Mouse (Mus musculus) c-Kit-positive CD71-positive TER-119-negative erythroid progenitor cells, embryonic 14.5 days (primary cell): ENCODE data around the gene Olfr619.

Experiments used
- DNase-seq: peaks from one replicate; pipeline ENCODE4 v3.0.0-alpha.2; 2013; ENCODE audit warnings: low read depth

Olfr619 gene

DNA sequence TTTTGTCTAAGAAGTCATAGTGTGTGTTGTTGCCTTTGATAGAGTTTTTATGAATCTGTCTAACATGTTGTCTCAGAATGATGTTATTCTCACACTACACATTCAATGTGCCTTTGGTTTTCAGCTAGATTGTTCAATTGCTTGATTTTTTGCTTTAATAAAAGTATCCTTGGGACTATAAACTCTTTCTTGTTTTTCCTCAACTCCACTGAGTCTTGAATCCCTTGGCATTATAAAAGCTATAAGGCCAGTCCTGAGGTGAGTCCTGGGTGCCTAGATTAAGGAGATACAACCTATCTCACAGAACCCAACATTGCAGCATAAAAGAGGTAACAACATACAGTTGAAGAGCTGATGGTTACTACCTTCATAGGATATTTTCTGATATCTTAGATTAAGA lies at the start of gene Olfr619:
TSS of gene Olfr619 (plus strand) at position 301 of the 400 bp plus-strand sequence.
- no peak for DNase-seq

DNA sequence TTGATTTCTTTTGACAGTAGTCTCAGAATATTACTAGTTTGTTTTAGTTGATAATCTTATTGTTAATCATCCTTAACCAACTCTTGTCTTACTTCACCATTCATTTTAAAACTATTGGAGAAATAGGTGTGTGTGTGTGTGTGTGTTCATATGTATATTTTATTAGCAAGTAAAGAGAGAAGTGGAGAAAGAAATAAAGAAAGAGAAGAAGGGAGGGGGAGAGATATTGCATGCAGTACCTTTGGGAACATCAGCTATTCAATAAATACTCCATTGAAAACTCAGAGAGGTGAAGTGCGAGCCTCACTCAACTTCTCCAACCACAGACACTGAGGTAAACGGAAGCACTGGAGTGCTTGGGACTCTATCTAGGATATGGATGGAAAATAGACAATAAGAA lies 44.6 kb upstream of the Olfr619 start, which contains the start of gene Olfr615:
TSS of gene Olfr615 (plus strand) at position 301 of the 400 bp plus-strand sequence.
- no peak for DNase-seq

DNA sequence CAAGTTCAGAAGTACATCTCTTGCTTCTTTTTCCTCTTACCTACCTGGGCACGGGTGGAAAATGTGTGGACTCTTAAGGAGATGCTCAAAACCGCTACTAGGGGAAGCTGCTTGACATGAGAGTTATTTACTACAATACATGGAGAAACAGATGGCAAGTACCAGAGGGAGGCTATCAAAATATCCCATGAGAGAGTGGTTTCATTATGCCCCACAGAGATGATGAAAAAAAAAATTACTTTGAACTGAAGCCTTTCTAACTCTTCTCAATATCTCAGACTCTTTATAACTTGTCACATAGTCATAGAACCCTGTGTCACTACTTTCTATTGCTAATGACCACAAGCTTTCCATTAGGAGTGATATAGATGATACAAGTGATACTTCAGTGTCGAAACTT lies 31.3 kb upstream of the Olfr619 start, which contains the start of gene Olfr616:
TSS of gene Olfr616 (minus strand) at position 101 of the 400 bp plus-strand sequence.
- DNase-seq = no peak

DNA sequence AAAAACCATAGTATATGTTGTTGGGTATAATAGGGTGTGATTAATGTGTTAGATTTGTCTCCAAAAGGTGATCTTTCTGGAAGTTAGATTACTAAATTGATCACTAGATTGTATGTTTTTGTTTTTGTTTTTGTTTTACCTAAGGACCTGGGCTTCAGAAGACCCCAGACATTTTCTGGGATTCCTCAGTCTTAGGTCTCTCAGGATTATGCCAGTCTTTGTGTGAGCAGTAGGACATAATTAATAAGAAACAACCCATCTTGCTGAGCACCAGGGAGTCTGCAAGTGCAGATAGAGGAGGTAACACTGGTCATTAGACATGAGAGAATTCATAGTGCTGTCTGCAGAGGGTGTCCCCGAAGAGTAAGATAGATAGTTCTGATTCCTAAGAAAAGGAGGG lies 27.6 kb upstream of the Olfr619 start, which contains the start of gene Olfr617:
TSS of gene Olfr617 (plus strand) at position 301 of the 400 bp plus-strand sequence.
- no peak for DNase-seq

DNA sequence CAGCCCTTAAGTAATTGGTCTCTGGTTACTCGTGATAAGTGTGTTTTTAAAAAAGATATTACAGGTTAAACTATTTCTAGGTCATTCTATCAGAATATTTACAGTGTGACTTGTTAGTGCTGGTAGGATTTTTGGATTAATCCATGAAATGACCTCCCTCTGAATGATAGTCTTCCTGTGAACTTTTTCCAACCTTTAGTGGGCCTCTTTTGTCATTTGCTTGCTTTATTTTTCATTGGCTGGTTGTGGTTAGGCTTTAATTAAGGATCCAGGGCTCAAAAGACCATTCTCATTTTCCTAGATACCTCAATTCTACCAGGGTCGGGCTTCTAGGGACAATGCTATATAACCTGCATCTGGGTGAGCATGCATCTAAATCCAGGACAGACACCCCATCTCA lies 10.6 kb upstream of the Olfr619 start, which contains the start of gene Olfr618:
TSS of gene Olfr618 (plus strand) at position 301 of the 400 bp plus-strand sequence.
- no peak for DNase-seq

DNA sequence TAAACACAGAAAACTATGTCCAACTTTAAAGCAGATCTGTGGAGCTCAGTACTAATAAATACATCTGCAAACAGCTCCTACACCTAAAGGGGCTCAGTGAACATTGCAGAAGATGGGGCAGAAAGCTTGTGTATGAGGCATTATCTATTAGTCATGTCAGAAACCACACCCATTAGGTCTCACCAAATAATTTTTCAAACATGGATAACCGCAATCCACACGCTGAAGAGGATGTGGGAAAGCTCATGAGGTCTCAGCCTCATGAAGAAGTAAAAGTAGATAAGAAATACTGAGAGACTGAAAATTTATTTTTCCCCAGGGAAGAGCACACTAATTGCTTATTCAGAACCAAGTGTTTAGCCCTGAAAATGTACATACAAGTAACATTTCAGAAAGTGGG lies 7.0 kb downstream of the Olfr619 start:
- no peak for DNase-seq

DNA sequence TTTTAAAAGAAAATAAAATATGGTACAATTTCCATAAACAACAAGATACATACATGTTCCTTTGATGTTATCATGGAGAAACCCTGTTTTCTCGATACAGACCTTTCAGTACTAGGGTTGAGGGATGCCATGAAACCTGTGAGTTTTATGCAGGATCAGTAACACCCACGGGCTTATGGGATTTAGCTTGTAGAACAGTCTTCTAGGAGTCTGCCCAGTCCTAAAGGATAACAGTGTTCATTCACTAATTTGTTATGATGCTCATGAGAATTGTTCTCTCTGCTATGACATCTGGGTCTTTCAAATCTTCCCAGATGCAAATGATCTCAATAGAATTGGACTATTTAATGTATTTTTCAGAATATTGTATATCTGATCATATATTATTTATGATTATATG lies 12.1 kb downstream of the Olfr619 start, which contains the start of gene Olfr620:
TSS of gene Olfr620 (minus strand) at position 101 of the 400 bp plus-strand sequence.
- no peak for DNase-seq

DNA sequence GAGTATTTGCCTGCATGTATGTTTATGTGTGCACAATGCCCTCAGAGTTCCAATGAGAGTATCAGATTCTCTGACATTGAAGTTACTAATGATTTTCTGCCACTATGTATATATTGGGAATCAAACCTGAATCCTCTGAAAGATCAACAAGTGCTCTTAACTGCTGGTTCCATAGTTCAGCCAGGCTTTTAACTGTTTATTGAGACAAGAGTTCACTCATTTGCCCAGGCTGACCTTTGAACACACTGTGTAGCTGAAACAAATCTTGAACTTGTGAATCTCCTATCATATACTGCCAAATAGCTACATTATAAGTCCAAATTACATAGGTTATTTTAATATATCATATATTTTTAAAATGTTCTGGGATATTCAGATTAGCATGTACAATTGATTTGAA lies 36.4 kb downstream of the Olfr619 start:
- DNase-seq = no peak

DNA sequence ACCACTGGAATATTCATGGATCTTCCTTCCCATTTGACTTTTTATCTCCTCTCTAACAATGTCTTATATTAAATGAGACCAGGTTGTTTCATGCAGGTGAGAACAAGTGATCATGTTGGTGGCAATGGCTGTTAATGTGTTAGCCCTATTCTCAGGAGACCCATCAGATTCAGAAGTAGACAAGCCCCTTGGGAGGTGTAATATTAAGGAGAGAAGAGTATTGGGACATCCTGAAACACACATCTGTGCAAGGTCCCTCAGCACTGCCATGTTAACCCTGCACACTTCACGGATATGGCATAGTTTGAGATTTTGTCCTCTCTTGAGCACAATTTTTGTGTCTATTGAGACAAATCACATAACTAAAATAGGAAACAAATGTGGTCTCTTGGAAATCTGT lies 42.2 kb downstream of the Olfr619 start, which contains the start of gene Olfr622:
TSS of gene Olfr622 (minus strand) at position 101 of the 400 bp plus-strand sequence.
- DNase-seq = no peak

DNA sequence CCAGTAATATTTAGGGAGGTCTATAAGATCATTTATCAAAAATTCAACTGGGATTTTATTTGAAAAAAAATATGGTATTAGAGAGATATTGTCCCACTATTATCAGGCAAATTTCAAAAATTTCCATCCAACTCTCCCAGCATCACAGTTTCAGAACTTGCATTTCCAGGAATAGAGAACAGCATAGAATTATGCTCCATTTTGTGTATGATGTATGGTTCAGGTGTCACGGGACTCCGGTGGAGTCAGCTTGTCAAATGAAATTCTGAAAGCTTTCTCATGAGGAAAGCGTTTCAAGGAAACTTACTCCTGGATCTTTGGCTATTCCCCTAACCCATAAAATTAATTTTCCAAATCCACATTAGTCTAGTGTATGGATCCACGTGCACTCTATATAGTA lies 43.7 kb downstream of the Olfr619 start:
- no peak for DNase-seq
